16 mouse cellular contexts compared by ENCODE assay signal in the genomic region with DNA sequence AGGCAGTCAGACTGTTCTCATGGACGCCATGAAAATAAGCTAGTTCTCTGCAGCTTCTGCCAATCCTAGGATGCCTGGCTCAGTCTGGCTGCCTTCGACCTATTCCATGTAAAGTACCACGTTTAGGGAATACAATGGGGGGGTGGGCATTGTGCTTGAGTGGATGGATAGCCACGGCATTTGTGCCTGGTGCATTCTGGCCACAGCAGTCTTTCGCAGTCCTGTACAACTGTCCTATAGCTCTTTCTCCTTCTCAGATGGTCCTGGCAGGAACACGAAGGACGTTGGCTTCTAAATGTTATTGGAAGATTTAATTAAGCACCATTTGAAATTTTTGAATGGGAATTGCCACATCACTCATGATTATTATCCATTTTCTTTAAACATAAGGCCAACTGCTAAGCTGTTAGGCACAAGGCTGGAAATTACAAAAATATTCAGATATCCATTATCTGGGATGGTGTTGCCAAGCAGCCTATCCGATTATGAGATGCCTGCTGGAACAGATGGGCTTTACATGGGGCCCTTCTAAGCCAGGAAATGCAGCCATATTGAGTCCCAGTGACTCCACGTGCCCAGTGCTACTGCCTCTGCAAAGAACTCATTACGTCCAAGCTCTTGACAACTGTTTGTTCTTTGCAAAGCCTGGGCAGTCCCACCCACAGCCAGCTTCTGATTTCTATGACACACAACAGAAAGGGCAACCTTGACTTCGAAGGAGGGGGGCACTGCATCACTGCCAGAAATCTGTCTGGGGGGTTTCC.
A peak's percentile ranks its signal among the peaks of the same experiment; 100 is the strongest.
DNase-seq lines count a peak whose midpoint lies in the region; ATAC-seq lines count a peak whose summit lies in the region.
"Had no signal": no experiment of that assay in that cellular context is flagged by ENCODE, and none has a peak within 500 bp of the region (broad histone marks: within the 10 kb centered on the region; RNA-seq: fewer than 3 reads in every experiment).

No protein-coding gene starts in this region.

- no peaks in the 10 kb centered on the region for H3K36me3 ChIP-seq in heart, embryonic 13.5 days
- no peaks in the 10 kb centered on the region for H3K36me3 ChIP-seq in midbrain, embryonic 13.5 days
- no peaks in the 10 kb centered on the region for H3K36me3 ChIP-seq in midbrain, embryonic 10.5 days
- no peaks in the 10 kb centered on the region for H3K36me3 ChIP-seq in liver, embryonic 12.5 days
- H3K36me3 ChIP-seq: embryonic facial prominence, embryonic 12.5 days had no signal

- peak overlapping the region; percentile 37; the same call in 1 of the 2 replicates for H3K27ac ChIP-seq in heart, embryonic 13.5 days (replicated peaks)
- peak overlapping the region; percentile 44 for H3K27ac ChIP-seq in midbrain, embryonic 13.5 days
- H3K27ac ChIP-seq in midbrain, embryonic 10.5 days (replicated peaks) = no peak overlapping the region
- H3K27ac ChIP-seq in liver, embryonic 12.5 days = no peak overlapping the region
- H3K27ac ChIP-seq: embryonic facial prominence, embryonic 12.5 days had no signal

- no peak overlapping the region for H3K4me2 ChIP-seq in heart, embryonic 13.5 days
- no peak overlapping the region for H3K4me2 ChIP-seq in midbrain, embryonic 13.5 days (replicated peaks)
- no peak overlapping the region for H3K4me2 ChIP-seq in liver, embryonic 12.5 days
- H3K4me2 ChIP-seq: embryonic facial prominence, embryonic 12.5 days had no signal

- no peak overlapping the region for H3K4me3 ChIP-seq in heart, embryonic 13.5 days
- no peak overlapping the region for H3K4me3 ChIP-seq in midbrain, embryonic 13.5 days (replicated peaks)
- no peak overlapping the region for H3K4me3 ChIP-seq in midbrain, embryonic 10.5 days
- no peak overlapping the region for H3K4me3 ChIP-seq in liver, embryonic 12.5 days
- H3K4me3 ChIP-seq: embryonic facial prominence, embryonic 12.5 days had no signal

- H3K4me1 ChIP-seq in heart, embryonic 13.5 days = peaks cover 17% of the 10 kb centered on the region; the same call in 1 of the 2 replicates
- peaks cover 35% of the 10 kb centered on the region for H3K4me1 ChIP-seq in midbrain, embryonic 13.5 days (replicated peaks)
- H3K4me1 ChIP-seq in midbrain, embryonic 10.5 days = peaks cover 31% of the 10 kb centered on the region
- H3K4me1 ChIP-seq in liver, embryonic 12.5 days = no peaks in the 10 kb centered on the region
- H3K4me1 ChIP-seq: embryonic facial prominence, embryonic 12.5 days had no signal

- no peak overlapping the region for H3K9ac ChIP-seq in heart, embryonic 13.5 days
- H3K9ac ChIP-seq in midbrain, embryonic 13.5 days (replicated peaks) = no peak overlapping the region
- H3K9ac ChIP-seq in liver, embryonic 12.5 days = no peak overlapping the region
- H3K9ac ChIP-seq: embryonic facial prominence, embryonic 12.5 days had no signal

- no peak for ATAC-seq in heart, embryonic 13.5 days (ENCODE audit: extremely low read depth, insufficient number of reproducible peaks, low FRiP score, low TSS enrichment)
- ATAC-seq in midbrain, embryonic 13.5 days = peak; percentile 71
- no peak for ATAC-seq in liver, embryonic 12.5 days

- H3K27me3 ChIP-seq in heart, embryonic 13.5 days (replicated peaks) = no peaks in the 10 kb centered on the region
- no peaks in the 10 kb centered on the region for H3K27me3 ChIP-seq in midbrain, embryonic 13.5 days
- H3K27me3 ChIP-seq in midbrain, embryonic 10.5 days (ENCODE audit: low read depth, poor library complexity, severe bottlenecking) = no peaks in the 10 kb centered on the region
- H3K27me3 ChIP-seq in liver, embryonic 12.5 days (replicated peaks) = no peaks in the 10 kb centered on the region
- H3K27me3 ChIP-seq: CH12.LX; embryonic facial prominence, embryonic 12.5 days had no signal

- no peaks in the 10 kb centered on the region for H3K9me3 ChIP-seq in heart, embryonic 13.5 days
- H3K9me3 ChIP-seq in midbrain, embryonic 13.5 days = no peaks in the 10 kb centered on the region
- H3K9me3 ChIP-seq in midbrain, embryonic 10.5 days (replicated peaks) = no peaks in the 10 kb centered on the region
- H3K9me3 ChIP-seq in liver, embryonic 12.5 days (replicated peaks) = no peaks in the 10 kb centered on the region
- H3K9me3 ChIP-seq: embryonic facial prominence, embryonic 12.5 days had no signal

- DNase-seq in cerebellum, postnatal 14 days = peak; percentile 55 to 67
- no peak for DNase-seq in cerebellum, postnatal 25 days
- DNase-seq in heart, adult 18-20 months = no peak
- no peak for DNase-seq in midbrain, embryonic 10.5 days (ENCODE audit: low spot score)
- no peak for DNase-seq in lung, adult 18-20 months
- DNase-seq: adrenal gland, adult 2 months; cerebellum, adult 11-12 months; kidney, adult 18-20 months; kidney, postnatal 10 days; lung, postnatal 36 days; thymus, postnatal 4 days had no signal

- 67% methylated on average over 11 of the region's 11 CpGs for WGBS in heart, embryonic 13.5 days
- 65% methylated on average over 11 of the region's 11 CpGs for WGBS in midbrain, embryonic 13.5 days
- WGBS in midbrain, embryonic 10.5 days = 78% methylated on average over 11 of the region's 11 CpGs
- 63% methylated on average over 11 of the region's 11 CpGs for WGBS in liver, embryonic 12.5 days (ENCODE audit: insufficient replicate concordance)

Comparison
In these comparisons a context has a peak if more than half of its experiments do, and no peak if none do; other contexts are left out.
1. DNase-seq: peak in cerebellum, postnatal 14 days (2 of 2); none in cerebellum, postnatal 25 days (0 of 2), heart, adult 18-20 months (0 of 2), midbrain, embryonic 10.5 days (single experiment) and lung, adult 18-20 months (0 of 2).
2. H3K27ac ChIP-seq: peak in heart, embryonic 13.5 days (single experiment) and midbrain, embryonic 13.5 days (single experiment); none in midbrain, embryonic 10.5 days (single experiment) and liver, embryonic 12.5 days (single experiment).